Mouse (Mus musculus) bone marrow, adult 2 months (tissue): Measurements from ENCODE around the gene Zfp622. TPM values are rescaled to one million over a fixed set of nuclear protein-coding genes. Genes with fewer than 3 reads are reported as not detected.
"Not testable (repeated sequence)": the region's sequence is repeated elsewhere in the genome, so short reads cannot be mapped to it uniquely, and the experiment has no call there.

ENCODE experiments used
- H3K27ac ChIP-seq: fragments of 200-500 bp; 2 replicates; pipeline ENCODE4 v1.5.1; 2012; ENCODE audit warnings: low read depth, mild to moderate bottlenecking, control low read depth, inconsistent platforms, low read length; ENCODE audit not compliant: control insufficient read depth, poor library complexity, insufficient read depth
- H3K4me1 ChIP-seq: fragments of 200-500 bp; 2 replicates; pipeline ENCODE4 v1.6.1; 2011; ENCODE audit warnings: low read length; ENCODE audit not compliant: control insufficient read depth, insufficient read depth
- H3K4me3 ChIP-seq: fragments of 200-500 bp; replicated peaks from 2 replicates; pipeline ENCODE3; 2011; ENCODE audit warnings: mild to moderate bottlenecking, low read depth, low read length, control low read depth; ENCODE audit not compliant: control insufficient read depth
- CTCF ChIP-seq: fragments of 200-500 bp; IDR thresholded peaks from 2 replicates; pipeline ENCODE4 v1.5.1; 2011; ENCODE audit warnings: low read length, control low read depth; ENCODE audit not compliant: control insufficient read depth, insufficient read depth
- POLR2A ChIP-seq: fragments of 200-500 bp; IDR thresholded peaks from 2 replicates; pipeline ENCODE4 v1.6.1; 2011; ENCODE audit warnings: low read depth, mild to moderate bottlenecking, control low read depth, low read length, borderline replicate concordance; ENCODE audit not compliant: control insufficient read depth
- WGBS: fragments of 180-500 bp; shearing (Covaris S2); methylation state at CpG from one replicate; pipeline ENCODE4 v1.1.7; 2018; 5-methylcytosine and 5-hydroxymethylcytosine counted together
- polyA plus RNA-seq: library from polyadenylated mRNA; stranded (reverse); fragments of >200 nt; gene quantifications from 2 replicates; pipeline ENCODE4 v1.2.4, GENCODE M21; 2011; ENCODE audit warnings: low replicate concordance; ENCODE audit not compliant: missing spikeins, insufficient read depth, insufficient read length

Gene Zfp622
- polyA plus RNA-seq, 1 experiment = 54.0 TPM

GRCm38 (mm10) chr15:25984734-25985492 is 747 bp downstream of the Zfp622 start:
- Histone ChIP-seq H3K27ac (peak overlapping the region; percentile 94), H3K4me3 (peak overlapping the region; percentile 98), H3K4me1 (no peaks in the 10 kb centered on the region; the same call in 1 of the 2 replicates)
- no peak for TF ChIP-seq CTCF
- peak; percentile 8; the same call in 1 of the 2 replicates for TF ChIP-seq POLR2A
- under 1% methylated on average over 71 of the region's 71 CpGs for WGBS

- no peaks in the 10 kb centered on the region for H3K4me1 ChIP-seq
- H3K27ac ChIP-seq = no peak overlapping the region
- no peak for TF ChIP-seq CTCF
- TF ChIP-seq POLR2A = no peak
- H3K4me3 ChIP-seq = no peak overlapping the region
- WGBS = 57% methylated on average over 8 of the region's 8 CpGs
These were observed 9.0 kb downstream of the Zfp622 start for GRCm38 (mm10) chr15:25992992-25993727.

GRCm38 (mm10) chr15:25995521-25995920 is 11.4 kb downstream of the Zfp622 start:
- no peak overlapping the region for H3K4me3 ChIP-seq
- TF ChIP-seq CTCF (no peak), POLR2A (no peak)
- H3K27ac ChIP-seq = no peak overlapping the region
- no peaks in the 10 kb centered on the region for H3K4me1 ChIP-seq
- 59% methylated on average over 2 of the region's 2 CpGs for WGBS

- H3K27ac ChIP-seq, H3K4me1 ChIP-seq, H3K4me3 ChIP-seq: not testable (repeated sequence)
- WGBS = 88% methylated on average over 5 of the region's 5 CpGs
These were observed 15.4 kb downstream of the Zfp622 start for GRCm38 (mm10) chr15:25999545-25999944.

- Histone ChIP-seq H3K4me3 (no peak overlapping the region), H3K27ac (no peak overlapping the region), H3K4me1 (no peaks in the 10 kb centered on the region)
- TF ChIP-seq CTCF = no peak
- TF ChIP-seq POLR2A = no peak
- WGBS = 79% methylated on average over 3 of the region's 3 CpGs
These were observed 24.5 kb downstream of the Zfp622 start for GRCm38 (mm10) chr15:26008621-26009020.

GRCm38 (mm10) chr15:26012891-26013290 is 28.7 kb downstream of the Zfp622 start:
- H3K4me3 ChIP-seq = no peak overlapping the region
- TF ChIP-seq POLR2A = no peak
- TF ChIP-seq CTCF = no peak
- H3K27ac ChIP-seq = no peak overlapping the region
- H3K4me1 ChIP-seq = no peaks in the 10 kb centered on the region; the same call in 1 of the 2 replicates
- WGBS = 84% methylated on average over 4 of the region's 4 CpGs

- 26% methylated on average over 14 of the region's 14 CpGs for WGBS
- Histone ChIP-seq H3K4me1 (no peaks in the 10 kb centered on the region; the same call in 1 of the 2 replicates), H3K4me3 (no peak overlapping the region), H3K27ac (no peak overlapping the region)
- TF ChIP-seq POLR2A = no peak
- TF ChIP-seq CTCF = no peak
These were observed 32.0 kb downstream of the Zfp622 start for GRCm38 (mm10) chr15:26015979-26016665.

- TF ChIP-seq CTCF (no peak), POLR2A (no peak)
- H3K4me1 ChIP-seq = no peaks in the 10 kb centered on the region
- no peak overlapping the region for H3K27ac ChIP-seq
- H3K4me3 ChIP-seq = no peak overlapping the region
- WGBS = 76% methylated on average over 8 of the region's 8 CpGs
These were observed 37.6 kb downstream of the Zfp622 start for GRCm38 (mm10) chr15:26021721-26022120.
